Mouse (Mus musculus): ENCODE measurements around the gene Cfc1. TPM values are rescaled to one million over a fixed set of nuclear protein-coding genes. Genes with fewer than 3 reads are reported as not detected.
"Not testable (repeated sequence)": the region's sequence is repeated elsewhere in the genome, so short reads cannot be mapped to it uniquely, and the experiment has no call there.

The Cfc1 gene
- not detected for total RNA-seq (2021)
- long read RNA-seq, experiment 1 = 0 reads
- long read RNA-seq, experiment 2 = 0 reads

GRCm38 (mm10) chr1:34535043-34535698 is at the start of gene Cfc1:
Cfc1 (plus strand) TSS chr1:34535648.
- DNase-seq (ENCODE audit: extremely low spot score in 1 of 2, low spot score in 2 of 2); intact Hi-C loops (cut with DNase I); H3K27ac ChIP-seq; H3K4me3 ChIP-seq: not testable (repeated sequence)

GRCm38 (mm10) chr1:34487383-34487782 is 48.1 kb upstream of the Cfc1 start:
- intact Hi-C loops (cut with DNase I) = loop anchor here (5.0 kb wide), 1 partner anchor 95 kb away; no protein-coding TSS in a partner anchor
- no peak for DNase-seq (ENCODE audit: extremely low spot score in 1 of 2, low spot score in 2 of 2)
- Histone ChIP-seq H3K27ac (no peak overlapping the region), H3K4me3 (no peak overlapping the region)
- peak; percentile 9 for TF ChIP-seq CTCF (IDR thresholded peaks at IDR 0.05)

- DNase-seq (ENCODE audit: extremely low spot score in 1 of 2, low spot score in 2 of 2) = no peak
- no peak overlapping the region for H3K27ac ChIP-seq
- intact Hi-C loops (cut with DNase I) = loop anchor here (5.0 kb wide), 1 partner anchor 92 kb away; no protein-coding TSS in a partner anchor
- H3K4me3 ChIP-seq = no peak overlapping the region
- TF ChIP-seq CTCF (IDR thresholded peaks at IDR 0.05) = no peak
Measured at GRCm38 (mm10) chr1:34489852-34490541, 45.5 kb upstream of the Cfc1 start.

GRCm38 (mm10) chr1:34491480-34491879 is 44.0 kb upstream of the Cfc1 start:
- TF ChIP-seq CTCF (IDR thresholded peaks at IDR 0.05) = no peak
- Histone ChIP-seq H3K27ac (no peak overlapping the region), H3K4me3 (no peak overlapping the region)
- intact Hi-C loops (cut with DNase I) = no loop called here
- DNase-seq (ENCODE audit: extremely low spot score in 1 of 2, low spot score in 2 of 2) = no peak

GRCm38 (mm10) chr1:34502991-34503390 is 32.5 kb upstream of the Cfc1 start:
- TF ChIP-seq CTCF (IDR thresholded peaks at IDR 0.05) = no peak

GRCm38 (mm10) chr1:34505307-34505706 is 30.1 kb upstream of the Cfc1 start:
- Histone ChIP-seq H3K27ac (no peak overlapping the region), H3K4me3 (no peak overlapping the region)
- intact Hi-C loops (cut with DNase I) = no loop called here
- no peak for TF ChIP-seq CTCF (IDR thresholded peaks at IDR 0.05)
- DNase-seq (ENCODE audit: extremely low spot score in 1 of 2, low spot score in 2 of 2) = no peak

More at GRCm38 (mm10) chr1:34502991-34503390, 32.5 kb upstream of the Cfc1 start:
- Histone ChIP-seq H3K4me3 (no peak overlapping the region), H3K27ac (no peak overlapping the region)
- no peak for DNase-seq (ENCODE audit: extremely low spot score in 1 of 2, low spot score in 2 of 2)
- intact Hi-C loops (cut with DNase I) = no loop called here

- no peak for TF ChIP-seq CTCF (IDR thresholded peaks at IDR 0.05)
- no peak overlapping the region for H3K4me3 ChIP-seq
- DNase-seq (ENCODE audit: extremely low spot score in 1 of 2, low spot score in 2 of 2) = no peak
- intact Hi-C loops (cut with DNase I) = no loop called here
- H3K27ac ChIP-seq = no peak overlapping the region
Measured at GRCm38 (mm10) chr1:34505970-34506551, 29.4 kb upstream of the Cfc1 start.

- intact Hi-C loops (cut with DNase I) = no loop called here
Measured at GRCm38 (mm10) chr1:34507986-34508385, 27.5 kb upstream of the Cfc1 start.

GRCm38 (mm10) chr1:34510575-34510981 is 24.9 kb upstream of the Cfc1 start:
- DNase-seq (ENCODE audit: extremely low spot score in 1 of 2, low spot score in 2 of 2) = no peak
- no peak overlapping the region for H3K4me3 ChIP-seq
- intact Hi-C loops (cut with DNase I) = loop anchor here (2.0 kb wide), 1 partner anchor 92 kb away; no protein-coding TSS in a partner anchor
- TF ChIP-seq CTCF (IDR thresholded peaks at IDR 0.05) = no peak
- H3K27ac ChIP-seq = no peak overlapping the region

More at GRCm38 (mm10) chr1:34507986-34508385, 27.5 kb upstream of the Cfc1 start:
- no peak for TF ChIP-seq CTCF (IDR thresholded peaks at IDR 0.05)
- no peak for DNase-seq (ENCODE audit: extremely low spot score in 1 of 2, low spot score in 2 of 2)
- Histone ChIP-seq H3K27ac (no peak overlapping the region), H3K4me3 (no peak overlapping the region)

GRCm38 (mm10) chr1:34511027-34511426 is 24.4 kb upstream of the Cfc1 start:
- DNase-seq (ENCODE audit: extremely low spot score in 1 of 2, low spot score in 2 of 2) = peak; percentile 15 to 43
- intact Hi-C loops (cut with DNase I) = loop anchor here (2.0 kb wide), 1 partner anchor 92 kb away; no protein-coding TSS in a partner anchor
- H3K4me3 ChIP-seq = no peak overlapping the region
- peak; percentile 70 for TF ChIP-seq CTCF (IDR thresholded peaks at IDR 0.05)
- H3K27ac ChIP-seq = no peak overlapping the region

- no peak for DNase-seq (ENCODE audit: extremely low spot score in 1 of 2, low spot score in 2 of 2)
- no peak; the same call in 1 of the 2 replicates for TF ChIP-seq CTCF (IDR thresholded peaks at IDR 0.05)
- intact Hi-C loops (cut with DNase I) = no loop called here
Measured at GRCm38 (mm10) chr1:34513068-34513467, 22.4 kb upstream of the Cfc1 start.

GRCm38 (mm10) chr1:34516595-34516994 is 18.9 kb upstream of the Cfc1 start:
- intact Hi-C loops (cut with DNase I) = no loop called here
- Histone ChIP-seq H3K4me3 (no peak overlapping the region), H3K27ac (no peak overlapping the region)
- DNase-seq (ENCODE audit: extremely low spot score in 1 of 2, low spot score in 2 of 2) = no peak
- no peak for TF ChIP-seq CTCF (IDR thresholded peaks at IDR 0.05)

More at GRCm38 (mm10) chr1:34513068-34513467, 22.4 kb upstream of the Cfc1 start:
- Histone ChIP-seq H3K4me3 (no peak overlapping the region), H3K27ac (no peak overlapping the region)

- intact Hi-C loops (cut with DNase I); DNase-seq (ENCODE audit: extremely low spot score in 1 of 2, low spot score in 2 of 2): not testable (repeated sequence)
Measured at GRCm38 (mm10) chr1:34517297-34517696, 18.2 kb upstream of the Cfc1 start.

GRCm38 (mm10) chr1:34517797-34518196 is 17.7 kb upstream of the Cfc1 start:
- H3K4me3 ChIP-seq; intact Hi-C loops (cut with DNase I); H3K27ac ChIP-seq; DNase-seq (ENCODE audit: extremely low spot score in 1 of 2, low spot score in 2 of 2): not testable (repeated sequence)

More at GRCm38 (mm10) chr1:34517297-34517696, 18.2 kb upstream of the Cfc1 start:
- H3K4me3 ChIP-seq, H3K27ac ChIP-seq: not testable (repeated sequence)
